Mouse (Mus musculus) forebrain, postnatal 0 days (tissue): ENCODE results near the gene Lars2. TPM values are rescaled to one million over a fixed set of nuclear protein-coding genes. Genes with fewer than 3 reads are reported as not detected.
A peak's percentile ranks its signal among the peaks of the same experiment; 100 is the strongest.
"Not testable (repeated sequence)": the region's sequence is repeated elsewhere in the genome, so short reads cannot be mapped to it uniquely, and the experiment has no call there.

ENCODE experiments used
- ATAC-seq: fragments of 200-750 bp; cut with Nextera tagmentation; 2 replicates; pipeline ENCODE4 v1.8.0; 2017; ENCODE audit warnings: mild to moderate bottlenecking, moderate library complexity
- DNase-seq: peaks from one replicate; pipeline ENCODE4 v3.0.0-alpha.2; 2015
- H3K27ac ChIP-seq: fragments of 300-500 bp; sonication (generic); 2 replicates; pipeline ENCODE4 v1.5.1; 2014; ENCODE audit warnings: low read depth, mild to moderate bottlenecking, antibody characterized with exemption, low read length, moderate library complexity, mixed read lengths
- H3K27me3 ChIP-seq: fragments of 300-500 bp; sonication (generic); 2 replicates; pipeline ENCODE4 v1.6.1; 2014; ENCODE audit warnings: mild to moderate bottlenecking, low read length, mixed read lengths; ENCODE audit not compliant: insufficient read depth
- H3K36me3 ChIP-seq: fragments of 300-500 bp; sonication (generic); 2 replicates; pipeline ENCODE4 v1.6.1; 2014; ENCODE audit warnings: mild to moderate bottlenecking, moderate library complexity; ENCODE audit not compliant: insufficient read depth
- H3K4me1 ChIP-seq: fragments of 300-500 bp; sonication (generic); 2 replicates; pipeline ENCODE4 v1.6.1; 2014; ENCODE audit warnings: antibody characterized with exemption; ENCODE audit not compliant: insufficient read depth
- H3K4me2 ChIP-seq: fragments of 300-500 bp; sonication (generic); 2 replicates; pipeline ENCODE4 v1.6.1; 2014; ENCODE audit warnings: low read depth, mild to moderate bottlenecking, moderate library complexity
- H3K4me3 ChIP-seq: fragments of 300-500 bp; sonication (generic); 2 replicates; pipeline ENCODE4 v1.5.1; 2014; ENCODE audit warnings: low read depth, low read length, mixed read lengths
- H3K9ac ChIP-seq: fragments of 300-500 bp; sonication (generic); 2 replicates; pipeline ENCODE4 v1.6.1; 2014; ENCODE audit warnings: mild to moderate bottlenecking
- H3K9me3 ChIP-seq: fragments of 300-500 bp; sonication (generic); 2 replicates; pipeline ENCODE4 v1.6.1; 2016; ENCODE audit warnings: low read length
- CTCF ChIP-seq: sonication (generic); IDR thresholded peaks from 2 replicates; pipeline ENCODE4 v1.5.1; 2016; ENCODE audit warnings: antibody characterized with exemption, control low read depth, low read depth
- WGBS: fragments of 180-500 bp; shearing (Covaris S2); extraction: QIAGEN DNeasy Blood & Tissue Kit; methylation state at CpG from one replicate; pipeline ENCODE4 v1.1.7; 2014; 5-methylcytosine and 5-hydroxymethylcytosine counted together
- polyA plus RNA-seq: library from polyadenylated mRNA; unstranded; fragments of >200 nt; fragmentation: Nextera tagmentation; extraction: Ambion mirVana; gene quantifications from 2 replicates; pipeline ENCODE4 v1.2.1, GENCODE M21; 2015
- total RNA-seq: library from RNA; depleted of rRNA; stranded (reverse); fragments of >200 nt; gene quantifications from 2 replicates; pipeline ENCODE4 v1.2.3, GENCODE M21; 2014; rRNA removed

The Lars2 gene
- total RNA-seq (83.3 and 174 TPM in 2 replicates), polyA plus RNA-seq (876 and 957 TPM in 2 replicates)

GRCm38 (mm10) chr9:123366708-123367385 lies at the start of gene Lars2:
Gene Lars2, plus strand, starts transcription at chr9:123366927.
- ATAC-seq (peak; percentile 99), DNase-seq (peak; percentile 95)
- H3K27me3 ChIP-seq, result no peaks in the 10 kb centered on the region
- H3K36me3 ChIP-seq, result 0 out of 2 replicates have a peak, but pooled peaks cover 2% of the 10 kb centered on the region
- H3K4me2 ChIP-seq, result peak within 1 kb of the TSS; percentile 78
- peaks cover 9% of the 10 kb centered on the region for H3K4me1 ChIP-seq
- peak within 1 kb of the TSS; percentile 66 for H3K9ac ChIP-seq
- H3K4me3 ChIP-seq, result peak within 1 kb of the TSS; percentile 69
- no peak for TF ChIP-seq CTCF
- H3K9me3 ChIP-seq, result no peaks in the 10 kb centered on the region
- H3K27ac ChIP-seq, result peak within 1 kb of the TSS; percentile 88
- WGBS, result under 1% methylated on average over 35 of the region's 35 CpGs

GRCm38 (mm10) chr9:123326106-123326505 lies 40.6 kb upstream of the Lars2 start:
- no peak overlapping the region for H3K4me2 ChIP-seq
- no peak for ATAC-seq
- H3K36me3 ChIP-seq, result no peaks in the 10 kb centered on the region
- TF ChIP-seq CTCF, result no peak
- no peak overlapping the region for H3K9ac ChIP-seq
- H3K4me3 ChIP-seq, result no peak overlapping the region
- no peaks in the 10 kb centered on the region for H3K9me3 ChIP-seq
- no peak overlapping the region for H3K27ac ChIP-seq
- H3K27me3 ChIP-seq, result no peaks in the 10 kb centered on the region
- H3K4me1 ChIP-seq, result no peaks in the 10 kb centered on the region
- DNase-seq, result no peak

- H3K4me3 ChIP-seq, result no peak overlapping the region
- no peaks in the 10 kb centered on the region for H3K4me1 ChIP-seq
- H3K4me2 ChIP-seq, result no peak overlapping the region
- H3K9me3 ChIP-seq, result no peaks in the 10 kb centered on the region
- no peak for ATAC-seq
- no peak for DNase-seq
- no peaks in the 10 kb centered on the region for H3K27me3 ChIP-seq
- H3K9ac ChIP-seq, result no peak overlapping the region
- H3K36me3 ChIP-seq, result no peaks in the 10 kb centered on the region
- 90% methylated on average over 3 of the region's 3 CpGs for WGBS
- no peak overlapping the region for H3K27ac ChIP-seq
- TF ChIP-seq CTCF, result no peak
These were observed 38.4 kb upstream of the Lars2 start for GRCm38 (mm10) chr9:123328336-123328735.

- Histone ChIP-seq H3K9ac (no peak overlapping the region), H3K4me3 (no peak overlapping the region), H3K27me3 (no peaks in the 10 kb centered on the region), H3K27ac (no peak overlapping the region), H3K36me3 (no peaks in the 10 kb centered on the region), H3K4me1 (no peaks in the 10 kb centered on the region), H3K9me3 (no peaks in the 10 kb centered on the region), H3K4me2 (no peak overlapping the region)
- TF ChIP-seq CTCF, result no peak
- DNase-seq, result no peak
- 90% methylated on average over 7 of the region's 7 CpGs for WGBS
- ATAC-seq, result no peak
These were observed 36.9 kb upstream of the Lars2 start for GRCm38 (mm10) chr9:123329831-123330230.

- not testable (repeated sequence) for H3K27me3 ChIP-seq, DNase-seq, H3K27ac ChIP-seq, H3K9me3 ChIP-seq, H3K9ac ChIP-seq, H3K4me1 ChIP-seq, H3K4me3 ChIP-seq, H3K36me3 ChIP-seq, ATAC-seq, H3K4me2 ChIP-seq
- WGBS, result 61% methylated on average over 1 of the region's 1 CpGs
These were observed 36.5 kb upstream of the Lars2 start for GRCm38 (mm10) chr9:123330271-123330670.

- Histone ChIP-seq H3K4me1 (no peaks in the 10 kb centered on the region), H3K9ac (no peak overlapping the region), H3K4me2 (no peak overlapping the region), H3K27ac (no peak overlapping the region), H3K36me3 (no peaks in the 10 kb centered on the region), H3K4me3 (no peak overlapping the region), H3K9me3 (no peaks in the 10 kb centered on the region), H3K27me3 (no peaks in the 10 kb centered on the region)
- no peak for TF ChIP-seq CTCF
- ATAC-seq, result no peak
- no peak for DNase-seq
- WGBS, result 89% methylated on average over 2 of the region's 2 CpGs
These were observed 33.2 kb upstream of the Lars2 start for GRCm38 (mm10) chr9:123333479-123333878.

GRCm38 (mm10) chr9:123335044-123335670 lies 31.6 kb upstream of the Lars2 start:
- TF ChIP-seq CTCF, result no peak
- DNase-seq (no peak), ATAC-seq (no peak)
- H3K27ac ChIP-seq, result no peak overlapping the region
- 42% methylated on average over 5 of the region's 5 CpGs for WGBS
- H3K4me3 ChIP-seq, result no peak overlapping the region
- H3K4me1 ChIP-seq, result no peaks in the 10 kb centered on the region
- no peaks in the 10 kb centered on the region for H3K9me3 ChIP-seq
- no peaks in the 10 kb centered on the region for H3K36me3 ChIP-seq
- H3K9ac ChIP-seq, result no peak overlapping the region
- no peak overlapping the region for H3K4me2 ChIP-seq
- no peaks in the 10 kb centered on the region for H3K27me3 ChIP-seq
